Mouse (Mus musculus): ENCODE data around the gene Slc24a1. TPM values are rescaled to one million over a fixed set of nuclear protein-coding genes. Genes with fewer than 3 reads are reported as not detected.

Gene Slc24a1
- total RNA-seq, 4 experiments from 2014 or later, result not detected

DNA sequence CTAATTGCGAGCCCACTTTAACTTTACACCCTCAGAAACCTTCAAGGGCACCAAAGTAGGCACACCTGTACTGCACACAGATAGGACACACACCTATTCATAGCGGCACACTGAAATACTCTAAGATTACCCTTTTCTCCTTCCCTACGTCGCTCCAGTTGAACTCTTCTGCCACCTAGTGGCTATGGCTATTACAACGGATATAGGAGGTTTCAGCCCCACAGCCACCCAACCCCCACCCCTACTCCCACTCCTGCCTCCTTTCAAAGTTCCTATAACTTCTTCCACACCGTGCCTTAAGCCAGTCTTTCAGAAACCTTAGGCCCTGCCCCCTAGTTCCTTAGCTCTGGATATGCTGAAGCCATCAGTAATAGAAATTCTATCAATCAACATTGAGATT lies 14.9 kb downstream of the Slc24a1 start:
- DNase-seq, result no peak

DNA sequence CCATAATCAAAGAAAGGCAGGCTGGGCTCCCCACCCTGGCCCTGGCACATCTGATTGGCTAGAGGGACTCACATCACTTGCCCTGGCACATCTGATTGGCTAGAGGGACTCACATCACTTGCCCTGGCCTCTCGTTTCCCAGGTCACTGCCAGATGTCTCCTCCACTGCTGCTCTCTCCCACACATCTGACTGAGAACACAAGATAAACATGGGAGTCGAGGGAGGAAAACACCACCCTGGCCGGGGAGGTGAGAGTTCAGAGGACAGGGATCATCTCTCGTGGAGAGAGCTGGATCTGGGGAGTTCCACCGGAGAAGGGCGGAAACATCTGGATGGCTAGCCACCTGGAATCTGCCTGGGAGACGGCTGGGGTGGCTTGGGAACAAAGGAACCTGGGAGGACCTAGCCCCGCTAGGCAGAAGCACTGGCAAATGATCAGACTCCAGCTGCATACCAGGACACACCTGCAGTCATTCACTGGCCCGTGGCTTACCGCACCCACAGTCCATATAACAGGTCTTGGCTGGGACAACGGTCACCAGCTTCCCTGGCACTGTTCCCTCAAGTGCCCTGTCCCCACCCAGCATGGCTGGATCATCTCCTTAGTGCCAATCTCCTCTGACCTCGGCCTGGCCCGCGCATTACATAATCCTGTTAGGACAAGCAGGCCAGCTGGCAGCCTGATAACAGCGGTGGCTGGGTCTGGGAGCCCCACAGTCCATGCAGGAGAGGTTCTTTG lies 17.2 kb downstream of the Slc24a1 start:
- peak; percentile 76 for DNase-seq

DNA sequence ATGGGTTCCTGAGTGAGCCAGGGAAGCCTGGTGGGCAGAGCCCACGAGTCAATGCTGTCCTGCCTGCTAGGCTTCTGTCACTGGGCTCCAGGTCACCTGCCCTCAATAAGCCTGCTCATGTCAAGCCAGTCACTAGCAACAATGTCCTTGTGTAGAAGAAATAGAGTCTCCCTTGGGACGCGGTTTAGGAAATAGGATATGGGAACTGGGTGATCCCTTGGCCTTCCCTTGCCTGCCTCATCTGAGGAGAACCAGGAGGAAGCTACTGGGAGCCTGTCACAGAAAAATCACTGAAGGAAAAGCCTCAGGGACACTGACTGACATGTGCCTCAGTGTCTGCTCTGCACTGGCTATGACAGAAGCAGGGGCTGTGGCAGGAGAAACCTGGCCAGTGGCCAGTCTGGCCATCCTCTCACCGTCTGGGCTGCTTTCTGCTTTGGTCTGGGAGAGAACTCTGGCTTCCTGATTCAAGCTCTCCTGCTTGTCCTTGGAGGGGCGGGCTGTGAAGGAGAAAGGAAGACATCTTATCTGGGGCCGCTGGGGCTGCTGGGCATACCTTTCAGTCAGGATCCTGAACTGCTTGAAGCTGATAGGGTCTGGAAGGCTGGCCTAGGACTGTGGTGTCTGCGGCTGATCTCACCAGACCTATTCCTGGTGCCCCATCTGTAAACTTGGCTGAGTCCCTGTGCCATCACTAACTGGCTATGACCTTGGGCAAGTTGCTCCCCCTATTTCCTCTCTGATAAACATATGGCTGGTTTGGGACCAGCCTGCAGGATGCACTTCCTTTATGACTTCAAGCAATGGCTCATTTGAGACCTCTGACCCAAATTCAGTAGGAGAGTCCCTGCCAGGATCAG lies 19.4 kb downstream of the Slc24a1 start:
- DNase-seq, result no peak

DNA sequence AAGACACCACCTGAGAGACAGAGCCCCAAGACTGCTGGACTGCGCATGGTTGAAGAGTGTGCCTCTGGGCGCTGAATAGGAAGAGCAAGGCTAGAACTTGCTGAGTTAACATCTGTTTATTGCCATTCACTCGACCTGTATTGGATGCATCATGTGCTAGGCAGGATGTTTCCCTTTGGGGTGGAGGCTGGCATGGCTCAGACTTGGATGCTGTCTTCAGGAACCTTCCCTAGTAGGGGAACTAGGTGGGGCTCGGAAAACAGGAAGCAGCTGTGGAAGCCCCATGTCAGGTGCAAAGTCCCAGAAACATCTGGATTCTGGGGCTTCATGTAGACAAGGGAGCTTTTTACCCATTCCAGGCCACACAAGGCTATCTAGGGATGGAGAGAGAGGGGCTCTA lies 21.2 kb downstream of the Slc24a1 start:
- no peak for DNase-seq

DNA sequence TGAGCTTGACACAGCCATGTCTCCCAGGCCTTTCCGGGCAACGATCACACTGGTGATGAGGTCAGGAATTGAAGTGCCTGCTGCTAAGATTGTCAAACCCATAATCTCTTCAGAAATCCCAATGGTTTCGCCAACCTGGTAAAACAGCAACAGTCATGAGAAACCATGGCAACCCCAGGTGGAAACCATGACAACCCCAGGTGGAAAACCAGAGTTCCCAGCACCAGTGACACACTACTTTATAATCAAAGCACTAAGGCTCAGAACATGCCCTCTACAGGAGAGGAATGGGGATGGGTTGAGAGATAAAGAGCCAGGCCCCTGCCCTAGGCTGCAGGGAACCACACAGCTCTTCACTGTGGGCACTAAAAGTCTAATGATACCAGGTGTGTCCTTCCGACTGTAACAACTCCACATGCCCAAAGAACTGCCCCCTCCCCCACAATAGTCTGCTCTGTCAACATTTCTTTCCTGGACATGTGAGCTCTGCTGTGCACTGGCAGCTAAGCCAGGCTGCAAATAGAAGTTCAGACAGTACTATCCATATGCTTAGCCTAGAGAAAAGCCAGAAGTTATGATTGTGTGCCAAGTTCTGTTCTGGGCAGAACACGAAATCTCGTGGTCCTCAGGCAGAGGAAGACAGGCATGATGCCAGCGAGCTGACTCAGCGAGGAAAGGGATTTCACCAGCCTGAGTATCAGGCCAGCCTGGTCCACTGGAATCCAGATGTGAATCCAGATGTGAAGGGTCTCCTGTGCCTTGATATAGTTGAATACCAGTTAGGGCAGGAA lies 25.0 kb downstream of the Slc24a1 start:
- DNase-seq, result no peak

DNA sequence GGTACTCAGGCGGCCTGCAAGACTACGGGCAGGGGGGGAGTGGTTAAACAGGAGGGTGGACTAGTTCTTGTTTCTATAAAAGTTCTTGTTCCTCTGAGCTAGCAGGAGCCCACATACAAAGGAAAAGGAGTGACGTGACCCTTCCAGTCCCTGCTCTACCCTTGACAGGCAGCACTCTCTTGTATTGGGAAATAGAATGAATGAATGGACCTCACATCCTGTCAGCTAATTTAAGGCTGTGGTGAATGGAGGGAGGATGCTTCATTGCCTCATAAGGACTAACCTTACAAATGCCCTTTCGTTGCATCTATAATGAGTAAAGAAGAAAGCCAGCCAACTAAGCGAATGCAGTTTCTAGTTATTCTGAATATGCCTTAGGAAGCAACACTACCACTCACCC lies 25.6 kb downstream of the Slc24a1 start:
- DNase-seq, result no peak

DNA sequence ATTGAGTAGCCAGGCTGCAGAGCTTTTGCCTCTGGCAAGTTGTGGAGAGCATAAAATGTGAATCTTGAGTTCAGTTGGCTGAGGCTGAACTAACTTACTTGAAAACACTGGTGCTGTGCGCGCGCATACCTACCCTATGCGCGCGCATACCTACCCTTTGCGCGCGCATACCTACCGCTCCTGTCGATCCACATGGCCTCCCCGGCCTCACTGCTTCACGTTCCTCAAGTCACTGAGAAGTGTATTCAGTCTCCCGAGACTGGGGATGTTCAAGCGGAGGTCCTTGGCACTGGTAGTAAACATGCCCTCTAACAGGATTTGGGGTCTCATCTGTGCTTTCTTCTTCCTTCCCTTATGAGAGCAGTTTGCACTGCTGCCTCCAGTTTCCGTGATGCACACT lies 32.8 kb downstream of the Slc24a1 start:
- no peak for DNase-seq

DNA sequence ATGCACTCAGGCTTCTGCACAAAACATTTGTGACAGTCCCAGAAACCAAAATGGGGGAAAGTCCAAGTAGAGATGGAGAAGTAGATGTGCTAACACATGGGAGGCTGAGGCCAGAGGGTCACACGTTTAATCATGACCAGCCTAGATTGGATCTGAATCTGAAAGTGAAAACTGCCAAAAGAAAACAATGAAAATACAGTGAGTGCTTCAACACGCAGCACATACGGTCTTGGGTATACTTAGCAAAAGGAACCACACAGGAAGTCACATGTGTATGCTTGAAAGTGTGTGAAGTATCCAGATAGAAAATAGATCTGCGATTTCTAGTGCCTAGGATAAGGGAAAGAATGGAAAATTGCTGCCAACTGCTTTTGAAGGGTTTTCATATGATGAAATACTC lies 36.8 kb downstream of the Slc24a1 start:
- no peak for DNase-seq

DNA sequence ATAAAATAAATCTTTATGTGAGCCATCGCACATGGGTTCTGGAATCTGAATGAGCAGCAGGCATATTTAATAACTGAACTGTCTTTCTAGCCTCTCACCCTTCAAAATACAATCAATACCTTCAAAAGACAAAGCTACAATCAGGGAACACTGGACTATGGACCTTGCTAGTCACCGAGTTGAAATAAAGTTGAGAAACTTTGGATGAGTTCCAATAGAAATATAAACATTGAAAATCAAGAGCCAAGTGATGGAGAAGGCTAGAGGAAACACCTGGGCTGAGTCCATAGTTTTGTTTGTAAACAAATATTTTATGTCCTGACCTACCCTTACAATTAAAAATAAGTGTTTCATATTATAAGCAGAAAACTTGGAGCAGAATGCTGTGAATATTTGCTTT lies 37.4 kb downstream of the Slc24a1 start:
- DNase-seq, result no peak

DNA sequence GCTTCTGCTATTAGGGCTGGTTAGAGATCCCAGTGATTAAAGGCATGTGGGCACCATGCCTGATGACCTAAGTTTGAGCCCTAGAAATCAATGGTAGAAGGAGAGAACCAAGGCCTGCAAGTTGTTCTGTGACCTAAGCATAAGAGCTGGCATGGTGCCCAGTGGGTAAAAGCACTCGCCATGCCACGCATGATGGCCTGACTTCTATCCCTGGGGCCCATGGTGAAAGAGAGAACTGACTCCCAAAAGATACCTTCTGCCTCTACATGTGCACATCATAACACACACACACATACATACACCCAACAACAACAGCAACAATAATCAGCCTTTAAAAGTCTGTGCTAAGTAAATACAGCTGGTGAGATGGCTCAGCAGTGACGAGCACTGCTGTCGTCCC lies 38.0 kb downstream of the Slc24a1 start:
- no peak for DNase-seq

DNA sequence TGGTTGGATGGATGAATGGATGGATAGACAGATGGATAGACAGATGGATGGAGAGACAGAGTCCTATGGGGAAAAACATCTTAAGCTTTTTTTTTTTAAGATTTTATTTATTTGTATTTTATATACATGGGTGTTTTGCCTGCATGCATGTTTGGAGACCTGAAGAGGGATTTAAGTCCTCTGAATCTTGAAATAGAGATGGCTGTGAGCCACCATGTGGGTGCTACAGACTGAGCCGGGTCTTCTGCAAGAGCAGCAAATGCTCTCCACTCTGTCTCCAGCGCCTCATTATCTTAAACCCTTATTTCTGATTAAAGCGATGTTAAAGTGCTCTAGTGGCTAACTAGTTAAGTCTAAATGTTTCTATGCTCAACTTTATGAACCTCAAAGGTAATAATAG lies 44.0 kb downstream of the Slc24a1 start:
- DNase-seq, result no peak

DNA sequence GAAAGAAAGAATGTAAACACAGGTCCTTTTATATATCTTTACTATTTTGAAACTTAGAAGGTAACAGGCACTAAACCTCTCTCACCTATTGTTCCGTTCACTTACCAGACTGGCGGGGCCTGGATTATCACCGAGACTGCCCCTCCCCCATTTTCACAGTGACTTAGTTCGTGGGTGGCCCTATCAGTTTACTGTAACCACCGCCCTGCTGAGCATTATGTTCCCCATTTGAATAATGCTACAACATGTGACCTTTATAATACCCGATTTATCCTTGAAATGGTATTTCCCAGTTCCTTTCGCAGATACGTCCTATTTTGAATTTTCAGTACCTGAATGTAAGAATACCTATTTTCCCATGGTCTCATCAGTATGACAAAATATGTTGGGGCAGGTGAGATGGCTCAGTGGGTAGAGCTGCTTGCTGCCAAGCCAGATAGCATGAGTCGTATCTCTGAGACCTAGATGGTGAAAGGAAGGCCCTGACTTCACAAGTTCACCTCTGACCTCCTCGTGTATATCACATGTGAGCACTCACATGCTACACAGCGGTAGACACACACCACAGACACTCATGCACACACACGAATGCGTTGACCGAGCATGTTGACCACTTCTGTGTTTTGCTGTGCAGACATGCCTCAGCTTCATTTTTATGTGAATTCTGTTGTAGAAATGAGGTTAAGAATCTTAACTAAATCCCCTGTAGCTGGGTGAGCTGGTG lies 46.3 kb downstream of the Slc24a1 start:
- no peak for DNase-seq

DNA sequence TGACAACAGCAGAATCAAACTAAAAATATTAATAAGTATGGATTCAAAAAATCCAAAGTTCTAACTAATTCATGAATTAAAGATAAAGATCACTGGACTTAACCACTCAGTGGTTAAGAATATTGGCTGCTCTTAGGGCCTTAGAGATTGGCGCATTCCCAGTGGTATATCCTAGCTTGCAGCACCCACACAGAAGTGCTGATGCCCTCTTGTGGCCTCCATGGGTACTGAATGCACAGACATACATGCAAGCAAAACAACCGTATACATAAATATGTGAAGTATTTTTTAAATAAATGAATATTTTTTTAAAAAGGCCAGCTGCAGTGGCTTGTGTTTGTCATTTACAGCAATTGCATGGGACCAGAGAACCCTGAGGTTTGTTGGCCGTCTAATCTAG lies 48.0 kb downstream of the Slc24a1 start:
- peak; percentile 51 for DNase-seq

DNA sequence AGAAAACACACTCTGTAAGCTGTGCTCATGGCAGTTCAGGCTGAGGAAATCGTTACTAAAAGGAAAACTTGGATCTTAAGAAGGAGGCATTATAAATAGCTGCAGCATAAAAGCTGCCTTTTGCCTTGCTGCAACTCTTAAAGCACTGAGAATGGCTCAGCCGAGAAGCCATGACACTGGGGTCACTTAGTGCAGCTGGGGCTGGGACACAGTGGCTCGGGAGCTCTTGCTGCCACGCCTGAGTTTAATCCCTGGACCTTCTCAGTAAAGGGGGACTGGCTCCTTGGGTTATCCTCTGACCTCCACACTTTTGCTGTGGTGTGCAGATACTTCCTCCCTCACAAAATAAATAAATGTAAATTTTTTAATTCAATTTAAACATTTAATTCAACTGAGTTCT lies 48.5 kb downstream of the Slc24a1 start:
- DNase-seq, result no peak

DNA sequence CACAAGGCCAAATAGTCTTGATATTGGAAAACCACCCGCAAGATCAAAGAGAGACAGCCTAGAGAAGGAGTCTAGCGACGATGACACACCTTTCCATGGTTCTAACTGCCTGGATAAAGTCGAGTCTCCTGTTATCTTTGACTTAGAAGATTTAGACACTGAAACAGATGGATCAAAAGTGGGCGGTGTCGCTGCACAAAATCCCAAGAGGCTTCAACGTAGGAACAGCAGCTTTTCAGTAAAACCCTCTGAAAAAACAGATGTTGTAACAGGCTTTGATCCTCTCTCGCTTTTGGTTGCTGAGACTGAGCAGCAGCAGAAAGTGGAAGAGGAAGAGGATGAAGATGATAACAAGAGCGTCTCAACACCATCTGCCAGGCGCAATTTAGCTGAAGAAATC lies 54.8 kb downstream of the Slc24a1 start:
- DNase-seq, result no peak

DNA sequence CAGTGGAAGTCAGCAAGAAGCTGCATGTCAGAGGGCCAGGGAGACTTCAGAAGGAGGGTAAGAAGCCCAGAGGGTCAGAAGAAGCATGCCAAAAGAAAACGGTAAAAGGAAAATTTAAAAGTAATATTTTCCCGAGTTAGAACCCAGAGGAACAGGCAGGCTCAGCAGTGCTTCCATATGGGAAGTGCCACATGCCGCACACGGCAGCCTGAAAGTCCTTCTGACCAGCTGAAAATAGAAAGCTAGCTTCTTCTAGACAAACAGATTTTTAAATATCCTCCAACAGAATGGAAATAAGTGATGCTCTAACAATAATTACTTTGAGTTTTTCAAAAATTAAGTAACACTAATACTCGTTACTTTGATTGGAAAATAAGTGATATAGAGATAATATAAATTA lies 65.4 kb downstream of the Slc24a1 start:
- DNase-seq, result no peak

Small RNA genes lying within 50 kb of the gene (microRNA-seq; reads per million reads assigned to microRNA genes)
- 0 reads per million in 2 experiments for gene Gm25640

Other genes with a start within 250 kb of the Slc24a1 start
- 100 to 1,000 TPM; 231 to 285 (median 262) TPM for gene Rab11a, start 213.8 kb downstream of the Slc24a1 start, total RNA-seq (2022)
- gene Dennd4a, start 140.3 kb downstream of the Slc24a1 start, total RNA-seq (2022), result 10 to 100 TPM; 15.1 to 42.4 (median 29.1) TPM
- gene Ints14, start 9.3 kb upstream of the Slc24a1 start, total RNA-seq (2022), result 10 to 100 TPM; 27.2 to 31.9 (median 28.8) TPM
- gene Hacd3, start 70.1 kb upstream of the Slc24a1 start, total RNA-seq (2022), result 100 to 1,000 TPM; 321 to 416 (median 344) TPM
- 100 to 1,000 TPM in 3 of 4 experiments, 10 to 100 TPM in 1; 90.7 to 123 (median 113) TPM for gene Dpp8, start 80.8 kb upstream of the Slc24a1 start, total RNA-seq (2022)
- 10 to 100 TPM; 28.6 to 67.1 (median 44.5) TPM for gene Igdcc4, start 149.9 kb upstream of the Slc24a1 start, total RNA-seq (2022)
- gene Igdcc3, start 189.6 kb upstream of the Slc24a1 start, total RNA-seq (2022), result 1 to 10 TPM in 3 of 4 experiments, under 1 TPM in 1; 0.84 to 4.0 (median 2.4) TPM
- 10 to 100 TPM; 16.2 to 44.2 (median 33.1) TPM for gene Parp16, start 243.7 kb upstream of the Slc24a1 start, total RNA-seq (2022)

Data from adrenal gland, adult 8-10 months (tissue).